Mouse (Mus musculus) forebrain, embryonic 12.5 days (tissue): ENCODE results near the gene Sycp2. TPM values are rescaled to one million over a fixed set of nuclear protein-coding genes. Genes with fewer than 3 reads are reported as not detected.

Experiments
- ATAC-seq: fragments of 200-750 bp; cut with Nextera tagmentation; 2 replicates; pipeline ENCODE4 v1.8.0; 2017; ENCODE audit warnings: moderate TSS enrichment; ENCODE audit not compliant: low FRiP score
- H3K27ac ChIP-seq: fragments of 300-500 bp; sonication (generic); 2 replicates; pipeline ENCODE4 v1.5.1; 2016; ENCODE audit warnings: mild to moderate bottlenecking
- H3K27me3 ChIP-seq: fragments of 300-500 bp; sonication (generic); 2 replicates; pipeline ENCODE4 v1.6.1; 2016; ENCODE audit warnings: mild to moderate bottlenecking
- H3K36me3 ChIP-seq: fragments of 300-500 bp; sonication (generic); replicated peaks from 2 replicates; pipeline ENCODE4 v1.6.1; 2016; ENCODE audit warnings: mild to moderate bottlenecking
- H3K4me1 ChIP-seq: fragments of 300-500 bp; sonication (generic); 2 replicates; pipeline ENCODE4 v1.6.1; 2016
- H3K4me2 ChIP-seq: fragments of 300-500 bp; sonication (generic); 2 replicates; pipeline ENCODE4 v1.6.1; 2016; ENCODE audit warnings: mild to moderate bottlenecking, moderate library complexity
- H3K4me3 ChIP-seq: fragments of 300-500 bp; sonication (generic); replicated peaks from 2 replicates; pipeline ENCODE4 v1.5.1; 2016; ENCODE audit warnings: mild to moderate bottlenecking
- H3K9ac ChIP-seq: fragments of 300-500 bp; sonication (generic); 2 replicates; pipeline ENCODE4 v1.6.1; 2016; ENCODE audit warnings: mild to moderate bottlenecking
- H3K9me3 ChIP-seq: fragments of 300-500 bp; sonication (generic); 2 replicates; pipeline ENCODE4 v1.6.1; 2016
- WGBS: fragments of 180-500 bp; shearing (Covaris S2); methylation state at CpG from one replicate; pipeline ENCODE4 v1.1.7; 2016; 5-methylcytosine and 5-hydroxymethylcytosine counted together
- polyA plus RNA-seq: library from polyadenylated mRNA; unstranded; fragments of >200 nt; fragmentation: Nextera tagmentation; extraction: Ambion mirVana; gene quantifications from 2 replicates; pipeline ENCODE4 v1.2.1, GENCODE M21; 2016

The Sycp2 gene
- polyA plus RNA-seq, 1 experiment from 2014 or later = 0.13 TPM

DNA sequence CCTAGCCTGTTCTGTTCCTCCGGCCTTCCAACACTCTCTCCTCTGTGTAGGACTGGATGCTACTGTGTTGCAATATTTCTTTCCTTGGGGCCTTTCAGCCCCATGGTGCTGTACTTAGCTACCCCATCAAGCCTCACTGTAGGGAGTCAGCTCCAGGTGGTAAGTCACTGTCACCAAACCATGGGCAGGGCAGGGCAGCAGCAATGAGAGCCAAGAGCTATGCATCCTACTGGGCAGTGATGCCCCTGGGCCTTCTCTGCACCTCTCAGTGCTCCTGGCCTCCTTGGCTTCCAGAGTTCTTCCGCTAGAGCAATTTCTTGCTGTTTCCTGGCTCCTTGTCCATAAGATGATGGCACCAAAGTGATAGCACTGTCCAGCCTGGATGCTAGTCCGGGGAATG lies 83.1 kb downstream of the Sycp2 start:
- WGBS = 94% methylated on average over 3 of the region's 3 CpGs
- Histone ChIP-seq H3K36me3 (no peaks in the 10 kb centered on the region), H3K4me3 (no peak overlapping the region), H3K9ac (no peak overlapping the region), H3K4me2 (no peak overlapping the region), H3K9me3 (no peaks in the 10 kb centered on the region), H3K27me3 (no peaks in the 10 kb centered on the region), H3K27ac (no peak overlapping the region), H3K4me1 (peaks cover 20% of the 10 kb centered on the region)
- no peak for ATAC-seq

DNA sequence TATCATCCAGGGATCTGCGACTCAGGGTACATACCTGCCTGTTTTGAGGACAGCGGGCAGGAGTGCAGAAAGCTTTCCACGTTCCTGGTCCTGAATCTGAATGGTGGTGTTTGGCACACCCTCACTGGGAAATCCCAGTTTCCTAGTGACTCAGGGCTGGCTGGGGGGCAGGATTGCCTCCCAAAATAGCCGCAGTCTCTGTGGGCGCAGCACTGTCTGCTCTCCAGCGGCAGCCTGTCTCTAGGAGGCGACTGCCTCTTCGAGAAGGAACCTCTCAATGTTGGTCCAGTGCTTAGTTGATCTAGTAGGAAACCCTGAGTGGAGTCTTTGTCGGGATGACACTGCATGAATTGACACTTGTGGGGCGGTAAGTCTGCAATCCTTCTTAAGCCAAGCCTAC lies 86.2 kb downstream of the Sycp2 start:
- no peak overlapping the region for H3K27ac ChIP-seq
- no peak overlapping the region for H3K4me3 ChIP-seq
- no peaks in the 10 kb centered on the region for H3K36me3 ChIP-seq
- no peak overlapping the region for H3K4me2 ChIP-seq
- no peak for ATAC-seq
- H3K9me3 ChIP-seq = no peaks in the 10 kb centered on the region
- no peak overlapping the region for H3K9ac ChIP-seq
- H3K27me3 ChIP-seq = no peaks in the 10 kb centered on the region
- whole genome bisulfite sequencing = 88% methylated on average over 10 of the region's 10 CpGs
- H3K4me1 ChIP-seq = no peaks in the 10 kb centered on the region

DNA sequence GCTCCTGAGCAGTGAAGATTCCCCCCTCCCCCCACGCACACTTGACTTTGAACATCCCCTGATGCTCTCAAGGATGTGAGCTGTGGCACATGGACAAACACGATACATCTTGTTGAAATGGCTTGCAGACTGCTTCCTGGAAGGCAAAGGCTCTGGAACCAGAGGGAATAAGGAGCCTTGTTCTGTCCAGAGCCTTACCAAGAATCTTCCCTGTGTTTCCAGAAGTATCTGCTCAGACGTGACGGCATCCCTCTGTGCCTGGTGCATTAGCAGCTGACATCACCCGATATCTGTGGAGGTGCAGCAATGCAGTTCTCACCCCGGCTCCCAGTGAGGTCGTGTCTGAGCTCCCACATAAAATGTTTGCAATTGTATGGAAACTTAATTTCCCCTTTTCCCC lies 87.7 kb downstream of the Sycp2 start:
- Histone ChIP-seq H3K36me3 (no peaks in the 10 kb centered on the region), H3K4me2 (no peak overlapping the region), H3K4me1 (no peaks in the 10 kb centered on the region), H3K9ac (no peak overlapping the region), H3K4me3 (no peak overlapping the region), H3K27me3 (no peaks in the 10 kb centered on the region), H3K9me3 (no peaks in the 10 kb centered on the region), H3K27ac (no peak overlapping the region)
- ATAC-seq = no peak
- WGBS = 87% methylated on average over 7 of the region's 7 CpGs

DNA sequence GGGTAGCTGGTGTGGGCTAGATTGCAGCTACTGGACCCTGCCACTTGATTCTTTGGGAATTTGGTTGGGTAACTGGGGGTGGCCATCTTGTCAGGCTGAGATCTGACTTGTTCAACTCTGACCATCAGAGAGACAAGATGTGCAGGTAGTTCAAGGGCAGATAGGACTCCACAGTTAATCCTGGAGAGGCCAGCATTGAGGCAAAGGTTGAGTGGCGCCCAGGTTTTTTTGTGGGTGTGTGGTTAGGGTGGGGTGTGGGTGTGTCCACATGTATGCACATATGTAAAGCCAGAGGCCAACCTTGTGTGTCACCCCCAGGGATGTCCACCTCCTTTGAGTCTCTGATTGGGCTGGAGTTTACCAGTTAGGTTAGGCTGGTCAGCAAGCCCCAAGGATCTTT lies 91.2 kb downstream of the Sycp2 start:
- Histone ChIP-seq H3K27me3 (no peaks in the 10 kb centered on the region), H3K9ac (no peak overlapping the region), H3K27ac (no peak overlapping the region), H3K4me1 (no peaks in the 10 kb centered on the region), H3K36me3 (no peaks in the 10 kb centered on the region), H3K9me3 (no peaks in the 10 kb centered on the region), H3K4me3 (no peak overlapping the region), H3K4me2 (no peak overlapping the region)
- ATAC-seq = no peak
- 94% methylated on average over 1 of the region's 1 CpGs for WGBS

DNA sequence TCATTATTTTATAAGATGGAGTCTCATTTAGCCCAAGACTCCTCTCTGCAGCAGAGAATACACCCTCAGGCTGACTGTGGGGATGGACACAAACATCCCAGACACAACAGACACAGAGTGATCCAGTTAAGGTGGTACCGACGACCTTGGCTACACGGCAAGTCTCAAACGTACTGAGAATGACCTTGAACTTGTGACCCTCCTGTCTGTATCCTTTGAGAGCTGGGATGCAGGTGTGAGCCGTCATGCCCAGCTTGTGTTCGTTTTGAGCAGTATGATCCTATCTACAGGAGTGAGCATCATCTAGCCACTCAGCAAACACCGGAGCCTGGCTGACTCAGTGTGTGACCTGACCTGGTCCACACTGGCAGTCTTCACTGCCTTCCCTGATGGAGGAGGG lies 93.9 kb downstream of the Sycp2 start:
- Histone ChIP-seq H3K27me3 (no peaks in the 10 kb centered on the region), H3K4me2 (no peak overlapping the region), H3K36me3 (no peaks in the 10 kb centered on the region), H3K9me3 (no peaks in the 10 kb centered on the region), H3K4me1 (no peaks in the 10 kb centered on the region), H3K9ac (no peak overlapping the region), H3K4me3 (no peak overlapping the region), H3K27ac (no peak overlapping the region)
- WGBS = 85% methylated on average over 7 of the region's 7 CpGs
- no peak for ATAC-seq

DNA sequence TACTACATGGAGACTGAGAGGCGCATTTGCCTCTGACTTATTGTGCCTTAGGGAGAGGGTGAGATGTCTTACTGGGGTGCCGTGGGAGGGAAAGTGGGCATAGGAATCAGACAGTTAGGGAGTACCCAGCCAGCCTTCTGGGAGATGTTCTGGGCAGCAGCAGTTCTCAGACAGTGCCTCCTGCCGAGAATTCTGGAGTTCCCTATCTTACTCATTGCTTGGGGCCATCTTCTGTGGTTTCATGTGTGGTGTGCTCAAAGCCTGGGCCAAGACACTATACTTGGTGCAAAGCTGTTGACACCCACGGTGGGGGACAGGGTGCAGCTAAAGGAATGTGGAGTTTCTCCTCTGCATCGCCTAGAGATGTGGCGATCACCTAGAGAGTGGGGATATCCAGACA lies 102.8 kb downstream of the Sycp2 start:
- Histone ChIP-seq H3K4me1 (peaks cover 42% of the 10 kb centered on the region), H3K27ac (0 out of 2 replicates have a peak overlapping the region, but pooled peaks have one; percentile 66), H3K36me3 (peaks cover 3% of the 10 kb centered on the region; the same call in 1 of the 2 replicates), H3K9ac (no peak overlapping the region), H3K4me2 (no peak overlapping the region), H3K9me3 (no peaks in the 10 kb centered on the region), H3K4me3 (no peak overlapping the region), H3K27me3 (no peaks in the 10 kb centered on the region)
- 89% methylated on average over 6 of the region's 6 CpGs for WGBS
- ATAC-seq = no peak

DNA sequence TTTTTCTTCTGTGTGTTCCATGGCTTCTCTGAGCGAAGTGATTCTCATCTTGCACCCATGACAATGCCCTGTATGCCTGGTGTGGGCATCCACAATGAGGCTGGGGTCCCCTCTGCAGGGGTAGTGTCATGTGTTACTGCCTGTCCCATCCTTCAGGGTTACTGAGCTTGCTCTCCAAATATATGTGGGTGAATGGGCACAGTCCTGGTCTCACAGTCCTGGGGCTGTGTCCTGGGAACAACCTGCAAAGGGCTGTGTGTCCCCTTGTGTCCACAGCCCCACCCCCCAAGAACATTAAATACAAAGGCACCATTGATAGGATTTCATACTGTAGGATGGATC lies 103.3 kb downstream of the Sycp2 start:
- Histone ChIP-seq H3K9me3 (no peaks in the 10 kb centered on the region), H3K36me3 (peaks cover 3% of the 10 kb centered on the region; the same call in 1 of the 2 replicates), H3K27ac (0 out of 2 replicates have a peak overlapping the region, but pooled peaks have one; percentile 66), H3K4me3 (no peak overlapping the region), H3K9ac (no peak overlapping the region), H3K27me3 (no peaks in the 10 kb centered on the region), H3K4me1 (peaks cover 42% of the 10 kb centered on the region), H3K4me2 (peak overlapping the region; percentile 10; the same call in 1 of the 2 replicates)
- ATAC-seq = peak; percentile 63
- 57% methylated on average over 1 of the region's 1 CpGs for WGBS

DNA sequence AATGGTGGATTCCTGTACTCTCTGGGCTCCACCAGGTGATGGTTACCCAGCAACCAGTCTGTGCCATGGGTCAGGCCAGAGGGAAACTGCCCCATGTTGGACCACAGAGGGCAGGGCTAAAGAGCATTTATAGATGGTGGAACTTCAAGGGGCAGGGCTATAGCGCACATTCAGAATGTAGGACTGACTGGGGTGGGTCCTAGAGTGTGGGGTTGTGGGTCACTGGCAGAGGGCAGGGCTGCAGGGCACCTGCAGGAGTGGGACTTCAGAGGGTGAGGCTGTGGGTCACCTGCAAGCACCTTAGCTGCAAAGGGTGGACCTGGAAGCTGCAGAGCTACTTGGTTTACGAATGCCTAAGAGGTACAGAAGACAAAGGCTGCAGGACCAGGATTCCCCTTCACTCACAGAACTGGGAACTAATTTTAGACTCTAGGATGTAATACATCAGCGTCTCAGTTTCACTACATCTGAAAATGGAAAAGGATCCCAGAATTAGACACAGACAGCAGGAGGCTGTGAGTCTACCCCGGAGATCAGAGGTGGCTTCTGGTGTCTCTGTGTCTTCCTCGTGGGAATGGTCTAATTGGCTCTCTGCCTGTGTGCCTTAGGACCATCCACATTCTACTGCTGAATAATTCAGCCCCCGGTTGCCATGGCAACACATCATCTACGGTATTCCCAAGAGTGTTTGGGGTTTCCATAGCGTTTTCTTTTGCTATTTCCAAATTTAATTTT lies 103.9 kb downstream of the Sycp2 start:
- Histone ChIP-seq H3K9ac (no peak overlapping the region), H3K4me2 (peak overlapping the region; percentile 10; the same call in 1 of the 2 replicates), H3K27ac (peak overlapping the region; percentile 84), H3K9me3 (no peaks in the 10 kb centered on the region), H3K36me3 (peaks cover 3% of the 10 kb centered on the region; the same call in 1 of the 2 replicates), H3K27me3 (no peaks in the 10 kb centered on the region), H3K4me1 (peaks cover 42% of the 10 kb centered on the region), H3K4me3 (no peak overlapping the region)
- WGBS = 54% methylated on average over 8 of the region's 8 CpGs
- ATAC-seq = peak; percentile 86

Other genes with a start within 250 kb of the Sycp2 start
- gene Ppp1r3d, start 6.8 kb upstream of the Sycp2 start, polyA plus RNA-seq = 1.1 and 1.5 TPM in 2 replicates
- 1.1 and 1.2 TPM in 2 replicates for gene Fam217b, start 6.8 kb upstream of the Sycp2 start, polyA plus RNA-seq
- 0.37 and 0.40 TPM in 2 replicates for gene Cdh26, start 22.8 kb upstream of the Sycp2 start, polyA plus RNA-seq